Mouse (Mus musculus) A20 (cell line): ENCODE data around the gene Tmbim7.
"Not testable (repeated sequence)": the region's sequence is repeated elsewhere in the genome, so short reads cannot be mapped to it uniquely, and the experiment has no call there.

Source experiments
- DNase-seq: peaks from one replicate; pipeline ENCODE4 v3.0.0-alpha.2; 2011; ENCODE audit warnings: low read depth, low spot score

Gene Tmbim7

DNA sequence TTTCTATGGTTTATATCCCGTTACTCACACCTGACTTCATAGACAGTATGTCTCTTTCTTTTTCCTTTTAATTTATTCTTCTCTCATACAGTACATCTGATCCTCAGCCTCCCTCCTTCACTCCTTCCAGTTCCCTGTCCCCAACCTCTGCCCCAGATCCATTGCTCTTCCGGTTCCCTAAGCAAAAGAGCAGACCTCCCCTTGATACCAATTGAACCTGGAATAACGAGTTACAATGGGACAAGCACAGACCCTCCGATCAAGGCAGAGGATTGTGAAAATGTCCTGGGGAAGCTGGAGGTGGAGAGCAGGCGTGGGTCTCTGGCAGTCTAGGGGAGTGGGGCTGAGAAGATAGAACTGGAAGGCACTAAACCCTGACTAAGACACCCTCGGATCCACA, at the start of gene Tmbim7:
TSS of gene Tmbim7 (plus strand) at position 301 of the 400 bp plus-strand sequence.
- no peak for DNase-seq

- DNase-seq: no peak
These were observed 43.9 kb upstream of the Tmbim7 start for GRCm38 (mm10) chr5:3607114-3607513.

- no peak for DNase-seq
These were observed 41.7 kb upstream of the Tmbim7 start for GRCm38 (mm10) chr5:3609241-3609640.

- DNase-seq: not testable (repeated sequence)
These were observed 39.1 kb upstream of the Tmbim7 start for GRCm38 (mm10) chr5:3611835-3612234.

DNA sequence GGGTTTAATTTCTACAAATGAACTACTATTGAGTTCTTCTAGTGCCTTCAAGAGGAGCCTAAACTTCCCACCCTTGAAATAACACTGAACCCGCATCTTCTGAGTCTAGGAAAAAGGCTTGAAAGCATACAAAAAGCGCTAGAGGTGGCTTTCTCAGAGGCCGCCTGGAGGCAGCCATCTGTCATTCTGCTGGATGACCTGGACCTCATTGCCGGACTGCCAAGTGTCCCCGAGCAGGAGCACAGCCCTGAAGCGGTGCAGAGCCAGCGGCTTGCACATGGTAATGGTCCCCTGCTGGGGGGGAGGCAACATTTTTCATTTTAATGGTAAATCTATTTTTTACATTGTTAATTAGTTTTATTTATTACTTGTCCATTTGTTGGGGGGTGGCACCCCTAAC, 30.5 kb upstream of the Tmbim7 start:
- DNase-seq: no peak

- no peak for DNase-seq
These were observed 20.9 kb upstream of the Tmbim7 start for GRCm38 (mm10) chr5:3630055-3630454.

- no peak for DNase-seq
These were observed 19.3 kb upstream of the Tmbim7 start for GRCm38 (mm10) chr5:3631512-3632271.

DNA sequence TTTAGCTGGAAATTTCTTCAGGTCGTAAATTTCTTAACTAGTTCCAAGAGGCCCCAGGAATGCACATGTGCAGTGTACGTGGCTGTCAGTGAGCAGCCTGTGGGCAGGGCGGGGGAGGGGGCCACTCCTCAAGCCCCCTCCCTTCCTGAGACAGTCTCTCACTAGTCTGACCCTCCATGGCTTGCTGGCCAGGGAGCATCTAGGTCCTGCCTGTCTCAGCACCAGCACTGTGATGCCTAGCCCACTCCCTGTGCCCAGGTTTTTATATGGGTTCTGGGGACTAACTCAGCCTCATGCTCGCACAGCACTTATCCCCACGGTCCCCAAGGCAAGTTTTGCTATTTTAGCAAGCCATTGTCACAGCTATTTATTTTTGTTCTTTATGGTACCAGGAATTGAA, 18.7 kb upstream of the Tmbim7 start:
- DNase-seq: no peak

GRCm38 (mm10) chr5:3633315-3633714, 17.7 kb upstream of the Tmbim7 start:
- DNase-seq: no peak

- peak; percentile 50 for DNase-seq
These were observed 17.0 kb upstream of the Tmbim7 start for GRCm38 (mm10) chr5:3633951-3634350.

GRCm38 (mm10) chr5:3635286-3635685, 15.7 kb upstream of the Tmbim7 start:
- DNase-seq: no peak

- no peak for DNase-seq
These were observed 6.4 kb upstream of the Tmbim7 start for GRCm38 (mm10) chr5:3644621-3645020.

DNA sequence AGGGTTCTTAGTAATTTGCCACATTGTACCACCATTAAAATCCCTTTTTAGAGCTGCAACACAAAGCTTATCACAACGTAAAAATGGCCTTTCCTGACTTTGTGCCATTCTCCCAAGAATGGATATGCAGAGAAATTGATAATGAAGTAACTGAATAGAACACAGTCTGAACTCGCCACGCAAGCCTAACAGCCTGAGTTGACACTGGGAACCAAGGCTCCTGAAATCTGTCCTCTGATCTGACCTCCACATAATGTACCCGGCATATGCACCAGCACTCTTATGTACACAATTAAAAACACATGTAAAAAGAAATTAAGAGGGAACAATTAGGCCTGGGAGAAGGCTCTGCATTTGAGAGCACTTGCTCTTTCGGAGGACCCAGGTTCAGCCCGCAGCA, 5.7 kb upstream of the Tmbim7 start:
- no peak for DNase-seq

- DNase-seq: peak; percentile 15
These were observed 4.4 kb upstream of the Tmbim7 start for GRCm38 (mm10) chr5:3646539-3646938.

DNA sequence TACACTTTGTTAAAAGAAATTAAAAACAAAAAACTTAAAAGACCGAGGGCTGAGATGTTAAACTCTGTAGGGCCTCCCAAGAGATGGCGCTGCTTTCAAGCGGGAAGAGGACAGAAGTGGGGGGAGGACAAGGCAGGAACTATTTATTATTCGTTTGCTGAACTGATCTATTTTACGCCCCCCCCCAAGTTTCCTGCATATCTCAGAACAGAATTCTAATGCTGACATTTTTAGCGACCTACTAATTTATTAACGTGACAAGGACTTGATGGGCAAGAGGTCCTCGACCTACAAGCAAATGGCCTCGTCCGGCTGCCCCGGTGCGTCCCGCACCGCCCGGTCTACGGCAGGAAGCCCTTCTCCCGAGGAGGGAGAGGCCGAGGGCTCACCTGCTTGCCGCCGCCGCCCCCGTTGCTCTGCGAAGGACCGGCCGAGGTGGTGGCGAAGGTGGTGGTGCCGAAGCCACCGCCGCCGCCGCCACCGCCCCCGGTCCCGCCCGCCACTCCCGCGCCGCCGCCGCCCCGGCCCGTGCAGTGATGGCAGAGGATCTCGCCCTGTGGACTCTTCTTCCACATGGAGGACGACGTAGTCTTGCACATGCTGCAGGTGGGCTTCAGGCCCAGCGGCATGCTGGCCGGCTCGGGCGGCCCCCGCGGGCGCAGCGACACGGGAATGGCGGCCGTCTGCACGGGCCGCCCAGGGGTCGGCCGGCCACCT, 3.8 kb upstream of the Tmbim7 start:
- peak; percentile 86 for DNase-seq

- peak; percentile 95 for DNase-seq
These were observed 3.3 kb upstream of the Tmbim7 start for GRCm38 (mm10) chr5:3647708-3648121.

- DNase-seq: no peak
These were observed 2.7 kb upstream of the Tmbim7 start for GRCm38 (mm10) chr5:3648206-3648848.

DNA sequence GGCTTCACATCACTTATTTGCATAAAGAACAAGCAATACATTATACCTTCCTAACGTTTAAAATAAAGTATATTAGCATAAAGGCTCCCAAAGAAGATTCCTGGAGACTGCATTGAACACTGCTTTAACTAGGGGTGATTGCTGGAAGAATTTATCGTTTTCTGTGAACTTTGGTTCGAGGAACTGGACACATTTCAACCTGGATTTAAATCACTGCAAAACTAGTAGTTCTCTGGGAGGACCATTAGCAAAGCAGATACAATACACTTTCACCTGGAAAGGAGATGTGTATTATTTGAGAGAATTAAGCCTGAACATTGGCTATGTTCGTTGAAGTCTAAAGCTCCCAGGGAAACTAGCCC, 2.2 kb upstream of the Tmbim7 start:
- no peak for DNase-seq

DNA sequence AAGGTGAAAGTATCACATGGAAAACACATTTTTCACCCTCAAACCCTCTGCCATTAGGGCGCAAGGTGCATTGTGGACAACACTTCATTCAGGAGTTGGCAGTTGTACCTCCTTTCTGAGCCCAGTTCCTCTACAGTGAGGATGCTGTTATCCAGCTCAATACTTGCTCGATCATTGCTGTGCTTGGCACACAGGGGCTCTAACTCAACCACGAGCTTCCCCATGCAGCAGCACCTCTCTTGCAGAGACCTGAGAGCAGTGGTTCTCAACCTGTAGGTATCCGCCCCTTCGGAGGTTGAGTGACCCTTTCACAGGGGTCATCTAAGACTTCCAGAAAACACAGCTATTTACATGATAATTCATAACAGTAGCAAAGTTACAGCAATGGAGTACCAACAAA, 640 bp downstream of the Tmbim7 start:
- DNase-seq: no peak

DNA sequence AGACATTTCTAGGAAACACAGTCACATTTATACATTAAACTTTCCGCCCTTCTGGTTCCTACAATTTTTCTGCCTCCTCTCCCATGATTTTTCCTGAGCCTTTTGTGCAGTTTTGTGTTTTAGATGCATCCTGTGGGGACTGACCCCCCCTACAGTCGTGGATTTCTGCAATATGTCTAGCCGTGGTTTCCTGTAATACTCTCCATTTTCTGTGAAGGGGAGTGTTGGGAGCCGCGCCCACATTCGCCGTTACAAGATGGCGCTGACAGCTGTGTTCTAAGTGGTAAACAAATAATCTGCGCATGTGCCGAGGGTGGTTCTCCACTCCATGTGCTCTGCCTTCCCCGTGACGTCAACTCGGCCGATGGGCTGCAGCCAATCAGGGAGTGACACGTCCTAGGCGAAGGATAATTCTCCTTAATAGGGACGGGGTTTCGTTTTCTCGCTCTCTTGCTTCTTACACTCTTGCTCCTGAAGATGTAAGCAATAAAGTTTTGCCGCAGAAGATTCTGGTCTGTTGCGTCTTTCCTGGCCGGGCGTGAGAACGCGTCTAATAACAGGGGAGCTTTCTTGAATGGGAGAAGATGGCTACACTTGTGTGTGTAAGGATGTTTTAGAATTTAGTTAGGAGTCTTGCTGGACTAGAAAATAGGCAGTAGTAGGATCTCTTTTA, 2.1 kb downstream of the Tmbim7 start:
- DNase-seq: not testable (repeated sequence)

GRCm38 (mm10) chr5:3653801-3654200, 2.8 kb downstream of the Tmbim7 start:
- DNase-seq: peak; percentile 66

GRCm38 (mm10) chr5:3657085-3657484, 6.1 kb downstream of the Tmbim7 start, which contains the start of gene Gatad1:
Gene Gatad1 (minus strand): TSS chr5:3657185.
- DNase-seq: no peak
